Mouse (Mus musculus) lung, postnatal 0 days (tissue): ENCODE measurements around the gene Six2.

Experiments used
- CTCF ChIP-seq: IDR thresholded peaks from 2 replicates; pipeline ENCODE4 v1.5.1; 2016; ENCODE audit warnings: antibody characterized with exemption, mild to moderate bottlenecking
- EP300 ChIP-seq: IDR thresholded peaks from 2 replicates; pipeline ENCODE4 v1.6.1; 2016; ENCODE audit warnings: antibody characterized with exemption, mild to moderate bottlenecking, control low read depth

- no peak for TF ChIP-seq CTCF
- no peak for TF ChIP-seq EP300
Measured at GRCm38 (mm10) chr17:85683111-85683983, 4.7 kb downstream of the Six2 start.
